Mouse (Mus musculus): ENCODE measurements around the gene Unc13d.

DNA sequence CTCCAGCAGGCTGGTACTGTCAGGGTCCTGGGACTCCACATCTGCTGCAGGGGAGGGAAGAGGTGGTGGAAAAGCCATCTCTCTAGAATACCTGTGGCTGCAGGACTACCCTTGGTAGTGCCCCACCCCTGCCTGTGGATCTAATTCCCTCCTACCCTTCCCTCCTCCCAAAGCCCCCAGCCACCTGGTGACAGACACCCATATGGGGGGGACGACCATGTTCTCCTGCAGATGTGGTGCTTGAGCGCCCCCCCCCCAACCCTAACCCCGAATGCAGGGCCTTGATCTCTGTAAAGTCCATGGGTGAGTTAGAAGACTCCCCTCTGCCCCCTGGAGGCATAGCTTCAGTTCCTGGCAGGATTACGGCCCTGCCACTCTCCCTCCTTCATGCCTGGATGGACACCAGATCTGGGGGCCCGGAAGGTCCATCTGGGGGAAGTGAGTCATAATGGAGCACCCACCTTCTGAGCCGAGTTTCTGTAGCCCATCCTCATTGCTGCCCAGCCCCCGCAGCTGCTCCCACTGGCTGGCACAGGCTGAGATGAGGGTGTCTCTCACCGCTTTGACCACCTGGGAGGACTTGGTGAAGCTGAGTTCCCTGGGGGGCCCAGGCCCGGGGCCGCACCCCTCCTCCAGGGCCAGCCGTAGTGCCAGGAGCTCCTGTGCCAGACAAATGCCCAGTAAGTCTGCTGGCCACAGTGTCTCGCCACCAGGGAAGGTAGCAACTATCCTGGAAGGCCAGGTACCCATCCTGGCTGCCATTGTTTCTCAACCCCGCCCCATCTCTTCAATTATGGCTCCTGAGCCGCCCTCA lies 29.4 kb upstream of the Unc13d start:
- TF ChIP-seq CTCF (conservative IDR thresholded peaks at IDR 0.05; ENCODE audit: insufficient read depth, insufficient read length, low read depth, low read length), result peak; percentile 35; the same call in 1 of the 2 replicates
- TF ChIP-seq POLR2A (IDR thresholded peaks at IDR 0.05; ENCODE audit: low read depth, low read length), result no peak
